Mouse (Mus musculus) forebrain, embryonic 11.5 days (tissue): ENCODE data around the gene Ttc7b. TPM values are rescaled to one million over a fixed set of nuclear protein-coding genes. Genes with fewer than 3 reads are reported as not detected.
A peak's percentile ranks its signal among the peaks of the same experiment; 100 is the strongest.

ENCODE experiments used
- ATAC-seq: fragments of 200-750 bp; cut with Nextera tagmentation; replicated peaks from 2 replicates; pipeline ENCODE4 v1.8.0; 2017; ENCODE audit warnings: moderate TSS enrichment; ENCODE audit not compliant: low FRiP score
- DNase-seq: peaks from one replicate; pipeline ENCODE4 v3.0.0-alpha.2; 2017; ENCODE audit warnings: low spot score
- H3K27ac ChIP-seq: fragments of 300-500 bp; sonication (generic); 2 replicates; pipeline ENCODE4 v1.5.1; 2014; ENCODE audit warnings: low read depth, low read length
- H3K27me3 ChIP-seq: fragments of 300-500 bp; sonication (generic); 2 replicates; pipeline ENCODE4 v1.6.1; 2014; ENCODE audit warnings: mild to moderate bottlenecking, low read length, mixed read lengths; ENCODE audit not compliant: control insufficient read depth, insufficient read depth
- H3K36me3 ChIP-seq: fragments of 300-500 bp; sonication (generic); 2 replicates; pipeline ENCODE4 v1.6.1; 2014; ENCODE audit warnings: mild to moderate bottlenecking, low read length, moderate library complexity, mixed read lengths; ENCODE audit not compliant: control insufficient read depth, insufficient read depth
- H3K4me1 ChIP-seq: fragments of 300-500 bp; sonication (generic); replicated peaks from 2 replicates; pipeline ENCODE4 v1.6.1; 2014; ENCODE audit warnings: low read length, mixed read lengths; ENCODE audit not compliant: control insufficient read depth, insufficient read depth
- H3K4me2 ChIP-seq: fragments of 300-500 bp; sonication (generic); 2 replicates; pipeline ENCODE4 v1.6.1; 2014; ENCODE audit warnings: low read depth, mild to moderate bottlenecking, low read length, moderate library complexity, mixed read lengths; ENCODE audit not compliant: severe bottlenecking
- H3K4me3 ChIP-seq: fragments of 300-500 bp; sonication (generic); 2 replicates; pipeline ENCODE4 v1.5.1; 2014; ENCODE audit warnings: low read depth, low read length
- H3K9ac ChIP-seq: fragments of 300-500 bp; sonication (generic); 2 replicates; pipeline ENCODE4 v1.6.1; 2014; ENCODE audit warnings: low read length
- H3K9me3 ChIP-seq: fragments of 300-500 bp; sonication (generic); 2 replicates; pipeline ENCODE4 v1.6.1; 2016; ENCODE audit warnings: low read length, mixed read lengths; ENCODE audit not compliant: control insufficient read depth
- WGBS: fragments of 180-500 bp; shearing (Covaris S2); extraction: QIAGEN DNeasy Blood & Tissue Kit; methylation state at CpG from one replicate; pipeline ENCODE4 v1.1.7; 2014; 5-methylcytosine and 5-hydroxymethylcytosine counted together
- polyA plus RNA-seq: library from polyadenylated mRNA; unstranded; fragments of >200 nt; fragmentation: Nextera tagmentation; extraction: Ambion mirVana; gene quantifications from 2 replicates; pipeline ENCODE4 v1.2.1, GENCODE M21; 2014

Ttc7b gene
- polyA plus RNA-seq, 1 experiment from 2014 or later: 9.5 TPM

DNA sequence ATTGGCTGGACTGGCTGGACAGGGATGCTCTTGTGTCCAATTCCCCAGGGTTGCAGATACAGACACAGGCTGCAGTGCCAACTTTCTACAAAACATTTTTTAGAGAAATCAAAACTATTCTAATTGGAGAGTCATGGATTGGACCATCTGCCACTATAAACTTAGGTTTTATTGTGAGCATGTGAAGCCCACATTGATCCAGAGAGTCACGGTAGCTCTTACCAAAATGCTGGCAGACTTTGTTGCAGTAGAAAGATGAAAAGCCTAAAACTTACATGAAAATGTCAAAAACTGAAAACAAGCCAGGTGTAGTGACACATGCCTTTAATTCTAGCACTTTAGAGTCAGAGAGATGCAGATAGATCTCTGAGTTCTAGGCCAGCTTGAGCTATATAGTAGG lies 84.9 kb downstream of the Ttc7b start:
- 95% methylated on average over 1 of the region's 1 CpGs for WGBS
- DNase-seq: no peak
- Histone ChIP-seq H3K27me3 (no peaks in the 10 kb centered on the region), H3K4me2 (no peak overlapping the region), H3K4me1 (no peaks in the 10 kb centered on the region), H3K9me3 (no peaks in the 10 kb centered on the region), H3K9ac (no peak overlapping the region), H3K27ac (no peak overlapping the region), H3K4me3 (no peak overlapping the region), H3K36me3 (no peaks in the 10 kb centered on the region)
- ATAC-seq: no peak

DNA sequence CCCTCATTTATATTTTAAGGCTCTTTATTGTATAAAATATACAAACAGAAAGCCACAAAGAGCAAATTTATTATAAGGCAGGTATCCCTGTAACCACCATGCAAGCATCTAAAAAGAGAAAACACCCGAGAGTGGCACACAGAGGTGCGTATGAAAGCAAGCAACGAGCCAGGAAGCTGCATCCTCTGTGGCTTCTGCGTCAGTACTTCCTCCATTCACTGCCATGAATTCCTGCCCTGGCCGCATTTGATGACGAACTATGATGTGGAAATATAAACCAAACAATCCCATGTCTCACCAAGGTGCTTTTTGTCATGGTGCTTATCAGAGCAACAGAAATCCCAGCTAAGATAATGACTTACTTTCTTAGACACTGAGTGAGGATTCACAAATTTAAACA lies 88.8 kb downstream of the Ttc7b start:
- Histone ChIP-seq H3K4me3 (no peak overlapping the region), H3K36me3 (no peaks in the 10 kb centered on the region), H3K9ac (no peak overlapping the region), H3K4me2 (no peak overlapping the region), H3K4me1 (no peaks in the 10 kb centered on the region), H3K9me3 (no peaks in the 10 kb centered on the region), H3K27ac (no peak overlapping the region), H3K27me3 (no peaks in the 10 kb centered on the region)
- DNase-seq: no peak
- 93% methylated on average over 6 of the region's 6 CpGs for WGBS
- ATAC-seq: no peak

DNA sequence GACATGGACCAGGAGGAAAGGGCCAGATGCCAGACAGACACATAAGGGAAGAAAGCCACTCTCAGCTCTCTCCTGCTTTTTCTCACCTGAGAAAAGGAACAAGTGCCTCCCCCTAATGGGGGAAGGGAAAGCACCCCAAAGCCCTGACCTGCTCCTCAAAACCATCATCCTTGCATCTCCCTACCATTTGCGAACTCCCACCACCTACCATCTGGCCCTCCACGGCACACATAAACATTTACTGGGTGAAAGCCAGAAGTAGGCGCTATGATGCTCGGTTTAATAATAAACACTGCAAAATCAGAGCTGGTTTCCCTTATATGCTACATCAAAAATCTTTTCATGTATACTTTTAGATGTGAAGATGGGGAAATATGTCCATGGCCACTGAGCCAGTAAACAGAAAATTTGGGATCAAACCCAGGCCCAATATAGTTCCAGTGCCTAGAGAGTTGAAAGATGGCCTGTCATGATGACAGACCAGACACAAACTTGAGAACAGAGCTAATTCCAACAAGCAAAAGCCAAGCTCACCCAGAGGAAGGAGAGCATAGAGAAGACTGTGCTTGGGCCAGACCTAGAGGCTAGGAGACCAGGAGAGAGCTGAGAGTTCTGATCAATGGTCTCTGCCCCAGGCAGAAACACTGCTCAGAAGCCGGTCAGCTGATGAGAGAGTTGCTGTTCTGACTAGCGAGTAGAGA lies 91.1 kb downstream of the Ttc7b start:
- H3K4me2 ChIP-seq: no peak overlapping the region
- H3K4me3 ChIP-seq: no peak overlapping the region
- 92% methylated on average over 6 of the region's 6 CpGs for WGBS
- no peaks in the 10 kb centered on the region for H3K4me1 ChIP-seq
- DNase-seq (no peak), ATAC-seq (no peak)
- no peaks in the 10 kb centered on the region for H3K36me3 ChIP-seq
- H3K27ac ChIP-seq: no peak overlapping the region
- H3K27me3 ChIP-seq: no peaks in the 10 kb centered on the region
- H3K9me3 ChIP-seq: no peaks in the 10 kb centered on the region
- no peak overlapping the region for H3K9ac ChIP-seq

DNA sequence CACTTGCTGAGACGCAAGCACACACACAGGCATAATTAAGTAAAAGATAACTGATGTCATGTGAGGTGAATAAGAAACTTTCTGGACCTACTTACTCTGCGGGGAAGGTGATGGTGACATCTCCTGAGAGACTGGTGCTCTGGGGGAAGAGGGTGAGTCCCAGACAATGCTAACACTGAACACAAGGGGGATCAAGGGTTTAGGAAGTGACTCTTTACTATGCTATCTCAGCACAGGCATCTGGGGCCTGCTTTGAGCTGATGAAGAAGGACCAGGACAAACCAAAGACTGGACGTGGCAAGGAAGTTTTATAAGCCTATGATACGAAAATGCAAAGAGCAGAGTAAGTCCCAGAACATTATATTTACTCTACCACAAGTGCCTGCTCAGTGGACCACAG lies 92.4 kb downstream of the Ttc7b start:
- H3K4me1 ChIP-seq: no peaks in the 10 kb centered on the region
- ATAC-seq: no peak
- H3K4me3 ChIP-seq: no peak overlapping the region
- no peaks in the 10 kb centered on the region for H3K36me3 ChIP-seq
- DNase-seq: no peak
- WGBS: 94% methylated on average over 4 of the region's 4 CpGs
- no peaks in the 10 kb centered on the region for H3K9me3 ChIP-seq
- H3K27me3 ChIP-seq: no peaks in the 10 kb centered on the region
- no peak overlapping the region for H3K9ac ChIP-seq
- no peak overlapping the region for H3K27ac ChIP-seq
- no peak overlapping the region for H3K4me2 ChIP-seq

DNA sequence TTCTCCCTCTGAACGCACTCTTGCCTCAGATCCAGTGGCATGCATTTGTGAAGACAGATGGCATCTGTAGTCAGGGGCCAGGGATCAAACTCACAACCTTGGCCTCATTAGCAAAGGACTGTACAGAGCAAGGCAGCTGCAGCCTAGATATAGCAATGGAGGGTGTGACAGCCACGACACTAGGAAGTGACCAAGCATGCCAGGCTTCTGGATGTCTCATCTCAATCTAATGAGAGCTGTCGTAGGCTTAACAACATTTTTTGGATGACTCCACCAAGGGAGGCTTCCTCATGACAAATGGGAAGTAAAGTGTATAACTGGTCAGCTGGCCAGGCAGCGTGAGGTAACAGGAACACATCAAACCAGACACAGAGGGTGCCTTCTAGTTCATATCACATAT lies 94.4 kb downstream of the Ttc7b start:
- Histone ChIP-seq H3K9me3 (no peaks in the 10 kb centered on the region), H3K27me3 (no peaks in the 10 kb centered on the region), H3K36me3 (no peaks in the 10 kb centered on the region), H3K27ac (no peak overlapping the region), H3K4me3 (no peak overlapping the region), H3K4me1 (no peaks in the 10 kb centered on the region), H3K9ac (no peak overlapping the region), H3K4me2 (no peak overlapping the region)
- no peak for DNase-seq
- 77% methylated on average over 4 of the region's 4 CpGs for WGBS
- no peak for ATAC-seq

DNA sequence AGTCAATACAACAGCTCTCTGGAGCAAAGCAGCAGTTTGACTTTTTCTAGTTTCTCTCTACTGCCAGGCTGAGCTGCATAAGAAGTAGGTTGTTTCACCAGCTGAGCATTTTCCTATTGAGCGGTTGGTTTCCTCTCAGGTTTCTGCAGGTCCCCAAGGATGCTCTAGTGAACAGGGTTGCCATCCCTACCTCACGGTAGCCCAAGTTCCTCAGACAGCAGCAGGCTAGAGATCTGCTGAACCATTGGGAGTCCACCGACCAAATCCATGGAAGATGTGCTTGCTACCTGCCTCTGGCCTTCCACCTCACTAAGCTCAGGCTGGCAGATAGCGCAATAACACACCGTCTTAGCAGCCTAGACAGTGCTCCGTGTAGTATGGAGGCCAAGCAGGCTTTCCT lies 95.6 kb downstream of the Ttc7b start:
- ATAC-seq (no peak), DNase-seq (peak; percentile 27)
- no peaks in the 10 kb centered on the region for H3K9me3 ChIP-seq
- H3K27me3 ChIP-seq: no peaks in the 10 kb centered on the region
- no peak overlapping the region for H3K4me2 ChIP-seq
- H3K4me3 ChIP-seq: no peak overlapping the region
- H3K4me1 ChIP-seq: no peaks in the 10 kb centered on the region
- H3K27ac ChIP-seq: no peak overlapping the region
- 95% methylated on average over 6 of the region's 6 CpGs for whole genome bisulfite sequencing
- H3K36me3 ChIP-seq: no peaks in the 10 kb centered on the region
- H3K9ac ChIP-seq: no peak overlapping the region

DNA sequence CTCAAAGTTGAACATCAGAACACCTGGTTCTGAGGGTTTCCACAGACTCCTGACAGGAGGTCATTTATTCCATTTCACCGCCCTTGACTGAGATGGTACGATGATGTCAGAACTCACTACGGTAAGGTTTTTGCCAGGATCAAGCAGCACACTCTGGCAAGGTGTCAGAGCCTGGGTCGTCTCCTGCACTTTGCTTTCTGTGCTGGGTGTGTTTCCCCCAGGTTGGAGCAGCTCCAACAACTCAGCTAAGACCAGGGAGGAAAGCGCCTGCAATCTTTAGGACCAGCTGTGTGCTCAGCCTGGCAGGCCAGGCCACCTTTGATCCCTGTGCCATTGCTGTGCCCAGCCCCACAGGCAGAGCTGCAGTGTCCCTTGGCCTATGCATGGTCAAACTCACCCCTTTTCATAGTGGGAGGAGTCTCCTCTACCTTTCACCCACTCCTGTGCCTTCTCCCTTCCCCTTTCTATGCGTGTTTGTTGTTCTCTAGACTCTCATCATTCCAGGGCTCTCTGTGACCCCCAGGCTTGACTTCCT lies 98.3 kb downstream of the Ttc7b start:
- no peaks in the 10 kb centered on the region for H3K9me3 ChIP-seq
- 78% methylated on average over 6 of the region's 6 CpGs for WGBS
- no peak overlapping the region for H3K4me3 ChIP-seq
- H3K27ac ChIP-seq: no peak overlapping the region
- ATAC-seq (no peak), DNase-seq (peak; percentile 47)
- H3K36me3 ChIP-seq: no peaks in the 10 kb centered on the region
- no peak overlapping the region for H3K4me2 ChIP-seq
- H3K4me1 ChIP-seq: no peaks in the 10 kb centered on the region
- no peaks in the 10 kb centered on the region for H3K27me3 ChIP-seq
- H3K9ac ChIP-seq: no peak overlapping the region

DNA sequence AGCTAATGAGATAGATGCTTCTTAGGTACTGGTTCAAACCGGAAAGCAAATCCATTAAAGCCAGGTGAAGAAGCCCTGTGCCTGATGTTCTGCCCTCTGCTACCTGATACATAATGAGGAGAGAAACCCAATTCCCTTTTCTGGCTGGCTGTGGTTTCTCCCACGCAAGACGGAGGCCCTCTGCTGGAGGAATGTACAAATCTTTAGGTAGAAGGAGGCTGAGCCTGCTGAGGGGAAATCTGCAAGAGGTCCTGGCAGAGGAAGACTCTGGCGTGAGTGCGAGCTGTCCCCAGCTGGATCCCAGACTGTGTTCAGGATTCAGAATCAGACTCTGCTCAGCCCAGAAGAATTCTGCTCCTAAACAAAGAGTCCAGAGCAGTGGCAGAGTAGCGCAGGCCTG lies 99.1 kb downstream of the Ttc7b start:
- Histone ChIP-seq H3K9ac (no peak overlapping the region), H3K4me3 (no peak overlapping the region), H3K9me3 (no peaks in the 10 kb centered on the region), H3K4me1 (no peaks in the 10 kb centered on the region), H3K4me2 (no peak overlapping the region), H3K27me3 (no peaks in the 10 kb centered on the region), H3K36me3 (no peaks in the 10 kb centered on the region), H3K27ac (no peak overlapping the region)
- DNase-seq (peak; percentile 51), ATAC-seq (no peak)
- 62% methylated on average over 6 of the region's 6 CpGs for WGBS

DNA sequence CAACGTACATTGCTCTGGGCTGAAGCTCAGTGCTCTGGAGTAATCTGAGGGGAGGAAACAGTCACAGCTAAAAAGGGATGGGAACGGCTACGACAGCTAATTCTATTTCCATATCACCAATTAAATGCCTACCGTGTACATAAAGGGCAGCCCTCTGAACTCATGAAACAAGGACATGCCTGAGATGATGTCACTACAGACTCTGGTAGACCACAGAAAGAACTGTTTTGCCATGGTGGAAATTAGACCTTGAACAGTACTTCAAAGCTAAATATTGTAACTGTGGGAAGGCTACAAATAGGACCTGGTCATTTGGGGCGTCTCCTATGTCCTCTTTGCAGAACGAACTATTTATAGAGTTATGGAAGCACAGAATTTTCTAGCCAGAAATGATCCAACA lies 99.7 kb downstream of the Ttc7b start:
- WGBS: 83% methylated on average over 6 of the region's 6 CpGs
- H3K4me3 ChIP-seq: no peak overlapping the region
- ATAC-seq: no peak

More for the DNA sequence above, 99.7 kb downstream of the Ttc7b start:
- no peak overlapping the region for H3K9ac ChIP-seq
- no peak overlapping the region for H3K4me2 ChIP-seq
- H3K9me3 ChIP-seq: no peaks in the 10 kb centered on the region
- no peaks in the 10 kb centered on the region for H3K4me1 ChIP-seq
- H3K36me3 ChIP-seq: no peaks in the 10 kb centered on the region
- DNase-seq: peak; percentile 14
- H3K27me3 ChIP-seq: no peaks in the 10 kb centered on the region
- H3K27ac ChIP-seq: no peak overlapping the region
